Mouse (Mus musculus): Measurements from ENCODE around the gene Atad2b.
A peak's percentile ranks its signal among the peaks of the same experiment; 100 is the strongest.

The Atad2b gene

GRCm38 (mm10) chr12:5081480-5081879 lies 164.3 kb downstream of the Atad2b start:
- no peak for DNase-seq (ENCODE audit: low spot score in 2 of 2)

- no peak for DNase-seq (ENCODE audit: low spot score in 2 of 2)
These were observed 167.6 kb downstream of the Atad2b start for GRCm38 (mm10) chr12:5084714-5085113.

- DNase-seq (ENCODE audit: low spot score in 2 of 2), result peak; percentile 50 to 59
These were observed 170.8 kb downstream of the Atad2b start for GRCm38 (mm10) chr12:5087787-5088519.

GRCm38 (mm10) chr12:5088639-5089038 lies 171.5 kb downstream of the Atad2b start:
- DNase-seq (ENCODE audit: low spot score in 2 of 2), result no peak
